Mouse (Mus musculus) adrenal gland, adult 10 weeks (tissue): Measurements from ENCODE around the gene Rbck1. TPM values are rescaled to one million over a fixed set of nuclear protein-coding genes. Genes with fewer than 3 reads are reported as not detected.

Source experiments
- polyA plus RNA-seq: library from polyadenylated mRNA; stranded (reverse); fragments of 350-450 nt; fragmentation: Illumina TruSeq; extraction: RNeasy Lipid Tissue Mini Kit (QIAGEN cat#74804); gene quantifications from one replicate; pipeline ENCODE4 v1.2.3, GENCODE M21; 2014; ENCODE audit warnings: low read depth, low replicate concordance

Gene Rbck1
- 1.0 TPM for polyA plus RNA-seq

GRCm38 (mm10) chr2:152332101-152332825 is at the start of gene Rbck1:
TSS of gene Rbck1 (minus strand) at chr2:152332653.

GRCm38 (mm10) chr2:152376345-152376741 is 43.9 kb upstream of the Rbck1 start, which contains the start of gene Nrsn2:
TSS of gene Nrsn2 (minus strand) at chr2:152376638.

GRCm38 (mm10) chr2:152343329-152344213 is 11.1 kb upstream of the Rbck1 start, which contains the start of gene Trib3:
TSS of gene Trib3 (minus strand) at chr2:152344032.

GRCm38 (mm10) chr2:152293727-152294475 is 38.6 kb downstream of the Rbck1 start, which contains the start of gene Tbc1d20:
TSS of gene Tbc1d20 (plus strand) at chr2:152293828.

Other genes starting within 250 kb of the Rbck1 start
- gene Srxn1, start 227.1 kb downstream of the Rbck1 start, polyA plus RNA-seq = 277 TPM
- not detected for gene Tcf15, start 189.1 kb downstream of the Rbck1 start, polyA plus RNA-seq
- gene Csnk2a1, start 105.8 kb downstream of the Rbck1 start, polyA plus RNA-seq = 246 TPM
- gene Tbc1d20, start 38.8 kb downstream of the Rbck1 start, polyA plus RNA-seq = 55.9 TPM
- gene Trib3, start 11.4 kb upstream of the Rbck1 start, polyA plus RNA-seq = 0.35 TPM
- gene Nrsn2, start 44.0 kb upstream of the Rbck1 start, polyA plus RNA-seq = 2.0 TPM
- gene Sox12, start 65.4 kb upstream of the Rbck1 start, polyA plus RNA-seq = 0.58 TPM
- 3.8 TPM for gene Zcchc3, start 82.4 kb upstream of the Rbck1 start, polyA plus RNA-seq
- not detected for gene 6820408C15Rik, start 82.9 kb upstream of the Rbck1 start, polyA plus RNA-seq
- not detected for gene Defb23, start 132.0 kb upstream of the Rbck1 start, polyA plus RNA-seq
- 1.7 TPM for gene Defb20, start 144.4 kb upstream of the Rbck1 start, polyA plus RNA-seq
- not detected for gene Defb22, start 157.5 kb upstream of the Rbck1 start, polyA plus RNA-seq
- not detected for gene Defb26, start 179.0 kb upstream of the Rbck1 start, polyA plus RNA-seq
- gene Defb28, start 185.6 kb upstream of the Rbck1 start, polyA plus RNA-seq = not detected
- not detected for gene Defb29, start 207.4 kb upstream of the Rbck1 start, polyA plus RNA-seq
- not detected for gene Gm17416, start 236.7 kb upstream of the Rbck1 start, polyA plus RNA-seq
- gene Defb21, start 240.1 kb upstream of the Rbck1 start, polyA plus RNA-seq = not detected
- not detected for gene Defb19, start 247.7 kb upstream of the Rbck1 start, polyA plus RNA-seq